Mouse (Mus musculus): Measurements from ENCODE around the gene Dhx32.

DNA sequence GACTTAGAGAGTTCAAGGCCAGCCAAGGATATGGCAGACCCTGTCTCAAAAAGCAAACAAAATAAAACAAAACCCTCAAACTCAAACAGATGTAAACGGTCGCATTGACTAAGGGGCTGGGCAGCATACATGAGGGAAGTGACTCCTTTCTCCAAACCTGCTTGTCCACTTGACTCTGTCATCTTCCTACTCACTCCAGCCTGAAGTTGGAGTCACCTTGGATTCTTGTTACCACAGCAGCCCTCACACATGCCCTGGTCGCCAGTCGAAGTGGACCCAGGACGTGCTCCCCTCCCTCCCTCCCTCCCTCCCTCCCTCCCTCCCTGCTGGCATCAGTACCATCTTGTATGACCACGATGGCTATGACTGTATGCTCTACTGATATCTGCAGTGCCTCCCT lies 943 bp downstream of the Dhx32 start:
- no peak for TF ChIP-seq CTCF (IDR thresholded peaks at IDR 0.05; ENCODE audit: extremely low read depth, insufficient read depth, low read length)
- TF ChIP-seq POLR2A (IDR thresholded peaks at IDR 0.05; ENCODE audit: extremely low read depth, insufficient read depth, low read length): no peak
